Mouse (Mus musculus): ENCODE measurements at regions not wholly inside any gene's neighbourhood (a gene's known extent, or its start where the extent isn't known, plus 50 kb on each side); places are given as distances from the start of the nearest gene placed in this dataset.

DNA sequence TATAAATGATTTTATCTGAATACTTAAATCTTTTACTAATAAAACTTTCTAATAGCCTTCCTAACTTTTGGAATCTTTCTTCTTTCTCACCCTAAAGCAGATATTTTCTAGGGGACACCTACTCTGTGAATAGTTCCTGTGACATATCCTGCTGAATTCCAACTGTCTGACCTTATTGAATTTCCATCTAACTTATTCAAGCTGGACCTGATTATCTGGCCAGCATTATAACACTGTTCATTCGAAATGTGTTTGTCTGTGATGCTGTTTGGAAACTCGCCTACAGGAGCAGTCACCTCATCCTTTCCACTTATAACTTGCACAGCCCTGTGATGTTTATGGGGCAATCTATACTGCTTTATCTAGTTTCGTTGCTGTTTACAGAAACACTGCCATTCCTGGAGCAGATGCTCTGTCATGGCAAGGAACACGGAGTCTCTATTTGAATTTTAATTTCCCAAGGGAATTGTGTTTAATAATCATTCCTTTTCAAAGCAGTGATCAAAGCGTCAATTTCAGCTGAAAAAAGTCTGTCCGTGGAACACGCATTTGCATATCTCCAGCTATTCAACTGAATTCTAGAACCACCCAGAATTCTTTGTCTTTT, 1298.8 kb downstream of the Pcdh9 start:
- no peak for TF ChIP-seq CTCF (IDR thresholded peaks at IDR 0.05; ENCODE audit: low read depth)
- TF ChIP-seq EP300 (IDR thresholded peaks at IDR 0.05; ENCODE audit: low read depth): no peak

All from heart, postnatal 0 days (tissue).